Mouse (Mus musculus) neural tube, embryonic 15.5 days (tissue): ENCODE data around the gene Gm17651. TPM values are rescaled to one million over a fixed set of nuclear protein-coding genes. Genes with fewer than 3 reads are reported as not detected.
A peak's percentile ranks its signal among the peaks of the same experiment; 100 is the strongest.

Experiments used
- ATAC-seq: fragments of 200-750 bp; cut with Nextera tagmentation; 2 replicates; pipeline ENCODE4 v1.8.0; 2017; ENCODE audit warnings: mild to moderate bottlenecking, moderate TSS enrichment, moderate library complexity; ENCODE audit not compliant: low FRiP score
- H3K27ac ChIP-seq: fragments of 300-500 bp; sonication (generic); replicated peaks from 2 replicates; pipeline ENCODE4 v1.5.1; 2015; ENCODE audit warnings: mild to moderate bottlenecking, inconsistent platforms
- H3K27me3 ChIP-seq: fragments of 300-500 bp; sonication (generic); replicated peaks from 2 replicates; pipeline ENCODE4 v1.6.1; 2015; ENCODE audit warnings: inconsistent platforms
- H3K36me3 ChIP-seq: fragments of 300-500 bp; sonication (generic); 2 replicates; pipeline ENCODE4 v1.6.1; 2015; ENCODE audit warnings: inconsistent platforms
- H3K4me1 ChIP-seq: fragments of 300-500 bp; sonication (generic); 2 replicates; pipeline ENCODE4 v1.6.1; 2015; ENCODE audit warnings: inconsistent platforms
- H3K4me2 ChIP-seq: fragments of 300-500 bp; sonication (generic); 2 replicates; pipeline ENCODE4 v1.6.1; 2015; ENCODE audit warnings: inconsistent platforms, mild to moderate bottlenecking, moderate library complexity
- H3K4me3 ChIP-seq: fragments of 300-500 bp; sonication (generic); replicated peaks from 2 replicates; pipeline ENCODE4 v1.5.1; 2015; ENCODE audit warnings: mild to moderate bottlenecking, inconsistent platforms
- H3K9ac ChIP-seq: fragments of 300-500 bp; sonication (generic); replicated peaks from 2 replicates; pipeline ENCODE4 v1.6.1; 2015; ENCODE audit warnings: mild to moderate bottlenecking, inconsistent platforms
- H3K9me3 ChIP-seq: fragments of 300-500 bp; sonication (generic); replicated peaks from 2 replicates; pipeline ENCODE4 v1.6.1; 2016; ENCODE audit warnings: inconsistent platforms
- WGBS: fragments of 180-500 bp; shearing (Covaris S2); methylation state at CpG from one replicate; pipeline ENCODE4 v1.1.7; 2015; ENCODE audit warnings: mixed read lengths; 5-methylcytosine and 5-hydroxymethylcytosine counted together
- polyA plus RNA-seq: library from polyadenylated mRNA; unstranded; fragments of >200 nt; fragmentation: Nextera tagmentation; extraction: Ambion mirVana; gene quantifications from 2 replicates; pipeline ENCODE4 v1.2.1, GENCODE M21; 2015

The Gm17651 gene
- polyA plus RNA-seq, 1 experiment from 2014 or later, result not detected

- no peak overlapping the region for H3K4me2 ChIP-seq
- H3K4me1 ChIP-seq, result no peaks in the 10 kb centered on the region
- no peak for ATAC-seq
- H3K4me3 ChIP-seq, result no peak overlapping the region
- H3K27me3 ChIP-seq, result no peaks in the 10 kb centered on the region
- H3K36me3 ChIP-seq, result no peaks in the 10 kb centered on the region
- H3K9ac ChIP-seq, result no peak overlapping the region
- no peaks in the 10 kb centered on the region for H3K9me3 ChIP-seq
- 82% methylated on average over 10 of the region's 10 CpGs for WGBS
- H3K27ac ChIP-seq, result no peak overlapping the region
Observed at GRCm38 (mm10) chr3:97651604-97652003, 22.9 kb downstream of the Gm17651 start.

- Histone ChIP-seq H3K27me3 (no peaks in the 10 kb centered on the region), H3K9ac (no peak overlapping the region), H3K27ac (no peak overlapping the region), H3K4me3 (no peak overlapping the region), H3K4me2 (no peak overlapping the region), H3K36me3 (no peaks in the 10 kb centered on the region), H3K9me3 (no peaks in the 10 kb centered on the region), H3K4me1 (no peaks in the 10 kb centered on the region)
- WGBS, result 80% methylated on average over 6 of the region's 6 CpGs
- ATAC-seq, result no peak
Observed at GRCm38 (mm10) chr3:97649469-97649868, 25.0 kb downstream of the Gm17651 start.

GRCm38 (mm10) chr3:97649022-97649421 lies 25.5 kb downstream of the Gm17651 start:
- Histone ChIP-seq H3K27me3 (no peaks in the 10 kb centered on the region), H3K4me1 (no peaks in the 10 kb centered on the region), H3K9me3 (no peaks in the 10 kb centered on the region), H3K4me2 (no peak overlapping the region), H3K9ac (no peak overlapping the region), H3K27ac (no peak overlapping the region), H3K4me3 (no peak overlapping the region), H3K36me3 (no peaks in the 10 kb centered on the region)
- 85% methylated on average over 3 of the region's 3 CpGs for WGBS
- no peak for ATAC-seq

- Histone ChIP-seq H3K36me3 (no peaks in the 10 kb centered on the region), H3K9me3 (no peaks in the 10 kb centered on the region), H3K4me1 (no peaks in the 10 kb centered on the region), H3K27ac (no peak overlapping the region), H3K9ac (no peak overlapping the region), H3K4me2 (no peak overlapping the region), H3K27me3 (no peaks in the 10 kb centered on the region), H3K4me3 (no peak overlapping the region)
- ATAC-seq, result no peak
- 58% methylated on average over 1 of the region's 1 CpGs for WGBS
Observed at GRCm38 (mm10) chr3:97648518-97648917, 26.0 kb downstream of the Gm17651 start.

GRCm38 (mm10) chr3:97642001-97642400 lies 32.5 kb downstream of the Gm17651 start:
- Histone ChIP-seq H3K27ac (no peak overlapping the region), H3K4me1 (no peaks in the 10 kb centered on the region), H3K27me3 (no peaks in the 10 kb centered on the region), H3K36me3 (no peaks in the 10 kb centered on the region), H3K4me3 (no peak overlapping the region), H3K9me3 (no peaks in the 10 kb centered on the region), H3K9ac (no peak overlapping the region), H3K4me2 (no peak overlapping the region)
- WGBS, result 88% methylated on average over 9 of the region's 9 CpGs
- ATAC-seq, result no peak

GRCm38 (mm10) chr3:97641396-97641795 lies 33.1 kb downstream of the Gm17651 start:
- Histone ChIP-seq H3K9me3 (no peaks in the 10 kb centered on the region), H3K4me3 (no peak overlapping the region), H3K4me1 (no peaks in the 10 kb centered on the region), H3K9ac (no peak overlapping the region), H3K27ac (no peak overlapping the region), H3K27me3 (no peaks in the 10 kb centered on the region), H3K4me2 (no peak overlapping the region), H3K36me3 (no peaks in the 10 kb centered on the region)
- ATAC-seq, result no peak
- WGBS, result 93% methylated on average over 4 of the region's 4 CpGs

GRCm38 (mm10) chr3:97634288-97634761 lies 40.2 kb downstream of the Gm17651 start:
- H3K4me2 ChIP-seq, result no peak overlapping the region
- H3K9ac ChIP-seq, result no peak overlapping the region
- 0 out of 2 replicates have a peak, but pooled peaks have one; percentile 17 for ATAC-seq
- no peak overlapping the region for H3K4me3 ChIP-seq
- no peak overlapping the region for H3K27ac ChIP-seq
- 48% methylated on average over 3 of the region's 3 CpGs for WGBS
- no peaks in the 10 kb centered on the region for H3K4me1 ChIP-seq
- H3K27me3 ChIP-seq, result no peaks in the 10 kb centered on the region
- no peaks in the 10 kb centered on the region for H3K36me3 ChIP-seq
- H3K9me3 ChIP-seq, result no peaks in the 10 kb centered on the region

GRCm38 (mm10) chr3:97633456-97633855 lies 41.0 kb downstream of the Gm17651 start:
- no peak for ATAC-seq
- Histone ChIP-seq H3K27me3 (no peaks in the 10 kb centered on the region), H3K36me3 (no peaks in the 10 kb centered on the region), H3K27ac (no peak overlapping the region), H3K4me1 (peaks cover 5% of the 10 kb centered on the region; the same call in 1 of the 2 replicates), H3K9me3 (no peaks in the 10 kb centered on the region), H3K4me3 (no peak overlapping the region), H3K9ac (no peak overlapping the region), H3K4me2 (no peak overlapping the region)
- WGBS, result 80% methylated on average over 4 of the region's 4 CpGs

GRCm38 (mm10) chr3:97631258-97631860 lies 43.1 kb downstream of the Gm17651 start:
- H3K9me3 ChIP-seq, result no peaks in the 10 kb centered on the region
- WGBS, result 88% methylated on average over 8 of the region's 8 CpGs
- no peak overlapping the region for H3K4me3 ChIP-seq

GRCm38 (mm10) chr3:97630746-97631145 lies 43.7 kb downstream of the Gm17651 start:
- Histone ChIP-seq H3K36me3 (no peaks in the 10 kb centered on the region), H3K9me3 (no peaks in the 10 kb centered on the region), H3K9ac (no peak overlapping the region), H3K27me3 (no peaks in the 10 kb centered on the region), H3K4me1 (peaks cover 5% of the 10 kb centered on the region; the same call in 1 of the 2 replicates), H3K27ac (no peak overlapping the region), H3K4me2 (no peak overlapping the region), H3K4me3 (no peak overlapping the region)
- 90% methylated on average over 4 of the region's 4 CpGs for WGBS
- ATAC-seq, result no peak

More at GRCm38 (mm10) chr3:97631258-97631860, 43.1 kb downstream of the Gm17651 start:
- no peaks in the 10 kb centered on the region for H3K36me3 ChIP-seq
- peaks cover 5% of the 10 kb centered on the region; the same call in 1 of the 2 replicates for H3K4me1 ChIP-seq
- H3K27ac ChIP-seq, result no peak overlapping the region
- H3K9ac ChIP-seq, result no peak overlapping the region
- no peaks in the 10 kb centered on the region for H3K27me3 ChIP-seq
- H3K4me2 ChIP-seq, result no peak overlapping the region
- no peak for ATAC-seq

GRCm38 (mm10) chr3:97629941-97630340 lies 44.6 kb downstream of the Gm17651 start:
- ATAC-seq, result no peak
- Histone ChIP-seq H3K36me3 (no peaks in the 10 kb centered on the region), H3K27ac (no peak overlapping the region), H3K4me1 (peaks cover 5% of the 10 kb centered on the region; the same call in 1 of the 2 replicates), H3K9me3 (no peaks in the 10 kb centered on the region), H3K9ac (no peak overlapping the region), H3K4me2 (no peak overlapping the region), H3K27me3 (no peaks in the 10 kb centered on the region), H3K4me3 (no peak overlapping the region)
- WGBS, result 85% methylated on average over 4 of the region's 4 CpGs

- Histone ChIP-seq H3K4me2 (peak within 1 kb of the TSS; percentile 54), H3K4me1 (peaks cover 5% of the 10 kb centered on the region; the same call in 1 of the 2 replicates), H3K9ac (no peak within 1 kb of the TSS), H3K36me3 (no peaks in the 10 kb centered on the region), H3K9me3 (no peaks in the 10 kb centered on the region), H3K27ac (no peak within 1 kb of the TSS), H3K4me3 (peak within 1 kb of the TSS; percentile 31), H3K27me3 (no peaks in the 10 kb centered on the region)
- ATAC-seq, result no peak
- 5% methylated on average over 18 of the region's 18 CpGs for WGBS
Observed at GRCm38 (mm10) chr3:97628391-97629001, 46.0 kb downstream of the Gm17651 start, which contains the start of gene Fmo5. Gene Fmo5 (plus strand): TSS chr3:97628804.
